Mouse (Mus musculus) forebrain, embryonic 13.5 days (tissue): ENCODE measurements around the gene Tctex1d2. TPM values are rescaled to one million over a fixed set of nuclear protein-coding genes. Genes with fewer than 3 reads are reported as not detected.

Experiments
- polyA plus RNA-seq: library from polyadenylated mRNA; unstranded; fragments of >200 nt; fragmentation: Nextera tagmentation; extraction: Ambion mirVana; gene quantifications from 2 replicates; pipeline ENCODE4 v1.2.1, GENCODE M21; 2015

Tctex1d2 gene
- polyA plus RNA-seq, 1 experiment from 2014 or later = 37.5 TPM

Other genes starting within 250 kb of the Tctex1d2 start
- gene Bex6, start 239.9 kb upstream of the Tctex1d2 start, polyA plus RNA-seq = not detected in 2 replicates
- gene Fbxo45, start 172.5 kb upstream of the Tctex1d2 start, polyA plus RNA-seq = 8.8 and 8.9 TPM in 2 replicates
- gene Wdr53, start 172.5 kb upstream of the Tctex1d2 start, polyA plus RNA-seq = 15.4 and 18.3 TPM in 2 replicates
- gene Smco1, start 148.2 kb upstream of the Tctex1d2 start, polyA plus RNA-seq = not detected in 2 replicates
- gene Rnf168, start 142.2 kb upstream of the Tctex1d2 start, polyA plus RNA-seq = 38.5 and 39.3 TPM in 2 replicates
- 29.9 and 32.0 TPM in 2 replicates for gene Ubxn7, start 87.4 kb upstream of the Tctex1d2 start, polyA plus RNA-seq
- gene Tm4sf19, start 19.2 kb upstream of the Tctex1d2 start, polyA plus RNA-seq = not detected in 2 replicates
- 44.1 and 48.1 TPM in 2 replicates for gene Pcyt1a, start 11.2 kb downstream of the Tctex1d2 start, polyA plus RNA-seq
- gene Slc51a, start 68.2 kb downstream of the Tctex1d2 start, polyA plus RNA-seq = 0.25 and 0.49 TPM in 2 replicates
- gene Zdhhc19, start 76.6 kb downstream of the Tctex1d2 start, polyA plus RNA-seq = not detected in 2 replicates
- 32.0 and 42.1 TPM in 2 replicates for gene Tfrc, start 189.2 kb downstream of the Tctex1d2 start, polyA plus RNA-seq
- gene Tnk2, start 224.2 kb downstream of the Tctex1d2 start, polyA plus RNA-seq = 14.6 TPM in 2 replicates